Mouse (Mus musculus) stomach, postnatal 0 days (tissue): Measurements from ENCODE around the gene Acsl6. TPM values are rescaled to one million over a fixed set of nuclear protein-coding genes. Genes with fewer than 3 reads are reported as not detected.

Experiments
- ATAC-seq: fragments of 200-750 bp; cut with Nextera tagmentation; 2 replicates; pipeline ENCODE4 v1.8.0; 2017; ENCODE audit not compliant: low FRiP score, low TSS enrichment
- DNase-seq: peaks from one replicate; pipeline ENCODE4 v3.0.0-alpha.2; 2016; ENCODE audit warnings: low spot score
- H3K27ac ChIP-seq: fragments of 300-500 bp; sonication (generic); replicated peaks from 2 replicates; pipeline ENCODE4 v1.5.1; 2014; ENCODE audit warnings: mild to moderate bottlenecking, control low read depth
- H3K27me3 ChIP-seq: fragments of 300-500 bp; sonication (generic); 2 replicates; pipeline ENCODE4 v1.6.1; 2014; ENCODE audit warnings: low read length; ENCODE audit not compliant: control insufficient read depth, insufficient read depth
- H3K36me3 ChIP-seq: fragments of 300-500 bp; sonication (generic); 2 replicates; pipeline ENCODE4 v1.6.1; 2014; ENCODE audit warnings: low read length, mixed read lengths; ENCODE audit not compliant: control insufficient read depth, insufficient read depth
- H3K4me1 ChIP-seq: fragments of 300-500 bp; sonication (generic); replicated peaks from 2 replicates; pipeline ENCODE4 v1.6.1; 2014; ENCODE audit warnings: antibody characterized with exemption; ENCODE audit not compliant: control insufficient read depth, insufficient read depth
- H3K4me2 ChIP-seq: fragments of 300-500 bp; sonication (generic); replicated peaks from 2 replicates; pipeline ENCODE4 v1.6.1; 2014; ENCODE audit warnings: low read depth, mild to moderate bottlenecking, control low read depth, moderate library complexity
- H3K4me3 ChIP-seq: fragments of 300-500 bp; sonication (generic); 2 replicates; pipeline ENCODE4 v1.5.1; 2014; ENCODE audit warnings: low read depth, low read length, control low read depth
- H3K9ac ChIP-seq: fragments of 300-500 bp; sonication (generic); 2 replicates; pipeline ENCODE4 v1.6.1; 2014; ENCODE audit warnings: mild to moderate bottlenecking, low read length, control low read depth, mixed read lengths
- H3K9me3 ChIP-seq: fragments of 300-500 bp; sonication (generic); 2 replicates; pipeline ENCODE4 v1.6.1; 2016; ENCODE audit warnings: low read length; ENCODE audit not compliant: control insufficient read depth
- CTCF ChIP-seq: IDR thresholded peaks from 2 replicates; pipeline ENCODE4 v1.5.1; 2016; ENCODE audit warnings: antibody characterized with exemption, low read depth, mild to moderate bottlenecking, moderate library complexity
- EP300 ChIP-seq: optimal IDR thresholded peaks from 2 replicates; pipeline ENCODE3; 2016; ENCODE audit warnings: antibody characterized with exemption
- WGBS: fragments of 180-500 bp; shearing (Covaris S2); extraction: QIAGEN DNeasy Blood & Tissue Kit; methylation state at CpG from one replicate; pipeline ENCODE4 v1.1.7; 2014; 5-methylcytosine and 5-hydroxymethylcytosine counted together
- polyA plus RNA-seq: library from polyadenylated mRNA; unstranded; fragments of >200 nt; fragmentation: Nextera tagmentation; extraction: Ambion mirVana; gene quantifications from 2 replicates; pipeline ENCODE4 v1.2.1, GENCODE M21; 2015

Gene Acsl6
- 1.1 and 1.3 TPM in 2 replicates for polyA plus RNA-seq

DNA sequence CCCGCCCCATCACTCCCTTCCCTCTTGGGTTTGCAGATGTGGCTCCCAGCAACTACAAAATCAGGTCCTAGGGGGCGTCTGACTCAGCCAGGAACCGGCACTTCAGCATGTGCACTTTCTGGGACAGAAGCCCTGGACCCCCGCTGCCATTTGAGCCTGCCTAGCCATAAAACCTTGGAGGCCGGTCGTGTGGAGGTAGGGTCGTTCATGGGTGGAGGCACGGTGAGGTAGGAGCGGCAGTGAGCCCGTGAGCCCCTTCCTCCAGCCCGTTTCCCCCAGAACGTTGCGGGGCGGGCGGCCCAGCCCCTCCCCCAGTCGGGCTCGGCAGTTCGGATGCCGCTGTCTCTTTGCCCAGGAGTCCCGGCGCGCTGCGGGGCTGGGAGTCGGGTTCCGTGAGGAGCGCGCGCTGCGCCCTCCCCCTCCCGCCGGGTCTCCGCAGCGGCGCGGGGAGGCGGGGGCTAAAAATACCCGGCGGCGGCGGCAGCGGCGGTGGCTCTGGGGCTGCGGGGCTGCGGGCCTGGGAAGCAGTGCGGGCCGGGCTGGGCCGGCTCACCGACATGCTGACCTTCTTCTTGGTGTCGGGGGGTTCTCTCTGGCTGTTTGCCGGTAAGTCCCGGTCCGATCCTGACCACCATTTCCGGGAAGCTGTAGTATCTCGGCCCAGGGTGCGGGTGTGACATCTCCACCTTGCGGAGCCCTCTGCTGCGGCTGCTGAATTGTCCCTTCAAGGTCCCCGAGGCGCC lies at the start of gene Acsl6:
Gene Acsl6, plus strand, starts transcription at position 71 of the 743 bp plus-strand sequence.
- ATAC-seq (peak; percentile 45; the same call in 1 of the 2 replicates), DNase-seq (peak; percentile 25)
- under 1% methylated on average over 47 of the region's 59 CpGs for WGBS
- peak within 1 kb of the TSS; percentile 45; the same call in 1 of the 2 replicates for H3K9ac ChIP-seq
- H3K4me2 ChIP-seq = peak within 1 kb of the TSS; percentile 79
- no peak within 1 kb of the TSS for H3K27ac ChIP-seq
- H3K36me3 ChIP-seq = no peaks in the 10 kb centered on the region
- no peaks in the 10 kb centered on the region; the same call in 1 of the 2 replicates for H3K4me1 ChIP-seq
- no peaks in the 10 kb centered on the region for H3K9me3 ChIP-seq
- H3K4me3 ChIP-seq = peak within 1 kb of the TSS; percentile 49
- no peaks in the 10 kb centered on the region for H3K27me3 ChIP-seq
- no peak for TF ChIP-seq EP300
- TF ChIP-seq CTCF = peak; percentile 21; the same call in 1 of the 2 replicates

DNA sequence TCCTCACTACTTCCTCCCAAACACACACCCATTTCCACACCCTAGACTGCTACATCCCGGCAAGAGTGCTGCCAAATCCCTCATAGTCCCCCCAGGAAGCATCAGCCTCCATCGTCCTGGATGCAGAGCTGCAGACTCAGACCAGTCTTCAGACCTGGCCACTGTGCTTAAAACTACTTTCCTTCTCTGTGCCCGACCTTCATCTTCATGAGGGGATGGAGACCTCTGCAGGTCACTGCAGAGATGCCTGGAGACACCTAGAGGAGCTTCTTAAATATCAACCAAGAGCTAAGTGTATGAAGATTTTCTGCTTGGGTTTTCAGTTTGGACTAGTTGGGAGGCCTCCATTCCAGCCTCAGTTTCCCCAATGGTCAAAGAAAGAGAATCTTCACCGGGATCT lies 49.5 kb upstream of the Acsl6 start:
- H3K4me1 ChIP-seq = no peaks in the 10 kb centered on the region
- no peak for ATAC-seq
- H3K4me2 ChIP-seq = no peak overlapping the region
- no peaks in the 10 kb centered on the region for H3K27me3 ChIP-seq
- no peaks in the 10 kb centered on the region for H3K36me3 ChIP-seq
- no peak overlapping the region for H3K4me3 ChIP-seq
- H3K9me3 ChIP-seq = no peaks in the 10 kb centered on the region
- H3K27ac ChIP-seq = no peak overlapping the region
- WGBS = 44% methylated on average over 4 of the region's 4 CpGs
- no peak overlapping the region for H3K9ac ChIP-seq
- no peak for DNase-seq
- TF ChIP-seq CTCF = peak; percentile 65
- TF ChIP-seq EP300 = no peak

GRCm38 (mm10) chr11:54256624-54257376 lies 46.8 kb upstream of the Acsl6 start:
- Histone ChIP-seq H3K27ac (no peak overlapping the region), H3K4me2 (no peak overlapping the region), H3K36me3 (no peaks in the 10 kb centered on the region), H3K9me3 (no peaks in the 10 kb centered on the region), H3K4me1 (no peaks in the 10 kb centered on the region), H3K27me3 (no peaks in the 10 kb centered on the region), H3K9ac (no peak overlapping the region), H3K4me3 (no peak overlapping the region)
- 55% methylated on average over 3 of the region's 3 CpGs for WGBS
- DNase-seq = peak; percentile 80
- peak; percentile 80 for ATAC-seq
- TF ChIP-seq CTCF (peak; percentile 82), EP300 (no peak)

DNA sequence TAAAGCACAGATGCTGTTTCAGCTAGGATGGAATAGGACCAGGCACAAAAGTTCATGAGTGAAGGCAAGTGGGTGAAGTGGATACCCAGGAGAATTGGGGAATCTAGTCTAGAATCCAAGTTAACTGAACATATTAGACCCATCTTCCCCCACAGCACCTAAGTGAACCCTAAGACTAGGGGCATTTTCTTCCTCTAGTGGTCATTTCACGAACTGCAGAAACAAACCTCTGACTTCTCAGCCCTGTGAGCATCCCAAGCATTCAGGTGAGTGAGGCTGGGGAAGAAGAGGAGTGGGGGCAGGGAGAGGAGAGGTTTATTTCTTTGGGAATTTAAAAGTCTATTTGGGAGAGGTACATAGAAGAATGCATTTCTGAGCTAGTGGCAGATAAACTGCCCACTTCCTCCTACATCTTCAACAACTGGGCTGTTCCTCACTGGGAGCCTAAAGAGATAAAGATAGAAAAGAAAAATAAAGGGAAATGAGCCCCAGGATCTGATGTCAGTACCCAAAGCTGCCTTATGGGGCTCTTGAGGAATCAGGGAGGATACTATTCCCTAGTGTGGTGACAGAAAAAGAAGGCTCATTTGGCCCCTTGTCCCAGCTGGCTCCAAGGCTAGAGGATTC lies 40.1 kb upstream of the Acsl6 start:
- peak; percentile 12 for DNase-seq
- no peak overlapping the region for H3K27ac ChIP-seq
- no peak overlapping the region for H3K4me3 ChIP-seq
- H3K4me2 ChIP-seq = no peak overlapping the region
- ATAC-seq = no peak; the same call in 1 of the 2 replicates
- 30% methylated on average over 1 of the region's 1 CpGs for WGBS
- H3K36me3 ChIP-seq = no peaks in the 10 kb centered on the region
- no peaks in the 10 kb centered on the region for H3K4me1 ChIP-seq
- TF ChIP-seq EP300 (no peak), CTCF (peak; percentile 46)
- H3K27me3 ChIP-seq = no peaks in the 10 kb centered on the region
- no peaks in the 10 kb centered on the region for H3K9me3 ChIP-seq
- no peak overlapping the region for H3K9ac ChIP-seq

DNA sequence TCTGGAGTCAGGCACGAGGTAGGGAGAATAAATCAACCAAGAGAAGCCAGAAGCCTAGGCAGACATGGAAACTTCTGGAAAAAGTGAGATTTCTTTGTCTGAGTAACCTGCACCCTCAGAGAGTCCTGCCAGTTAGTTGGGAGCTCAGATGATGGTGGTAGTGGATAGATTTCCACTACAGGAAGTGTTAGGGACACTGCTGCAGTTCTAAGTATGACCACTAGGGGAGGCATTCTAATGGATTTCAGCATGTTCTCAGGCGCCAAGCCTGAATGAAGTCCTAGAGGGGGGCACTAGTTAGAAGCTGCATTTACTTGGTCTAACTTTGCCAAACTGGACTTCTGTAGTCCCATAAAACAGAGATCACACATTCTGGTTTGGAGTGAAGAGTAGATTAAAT lies 39.1 kb upstream of the Acsl6 start:
- Histone ChIP-seq H3K4me2 (no peak overlapping the region), H3K27me3 (no peaks in the 10 kb centered on the region), H3K9ac (no peak overlapping the region), H3K36me3 (no peaks in the 10 kb centered on the region), H3K4me1 (no peaks in the 10 kb centered on the region), H3K9me3 (no peaks in the 10 kb centered on the region), H3K4me3 (no peak overlapping the region), H3K27ac (no peak overlapping the region)
- DNase-seq = peak; percentile 35
- 59% methylated on average over 2 of the region's 2 CpGs for WGBS
- ATAC-seq = no peak
- TF ChIP-seq CTCF (peak; percentile 89), EP300 (no peak)
